Comparison of ENCODE assay signal across 23 mouse cellular contexts in genomic region chr19:34898941-34899340, GRCm38 (mm10). TPM values are rescaled to one million over a fixed set of nuclear protein-coding genes. Genes with fewer than 3 reads are reported as not detected.
DNase-seq lines count a peak whose midpoint lies in the region; ATAC-seq and TF ChIP-seq lines count a peak whose summit lies in the region.
"Had no signal": no experiment of that assay in that cellular context is flagged by ENCODE, and none has a peak within 500 bp of the region (broad histone marks: within the 10 kb centered on the region; RNA-seq: fewer than 3 reads in every experiment).

No protein-coding gene starts in this region.

- no peaks in the 10 kb centered on the region for H3K79me2 ChIP-seq in heart, adult 2 months (replicated peaks; ENCODE audit: control insufficient read depth, insufficient read depth, low read length)

- 55% methylated on average over 4 of the region's 4 CpGs for WGBS in heart, adult 2 months
- 49% methylated on average over 4 of the region's 4 CpGs for WGBS in lung, postnatal 0 days
- WGBS in forebrain, postnatal 0 days = 88% methylated on average over 4 of the region's 4 CpGs

- no peak overlapping the region for H3K27ac ChIP-seq in heart, adult 2 months
- H3K27ac ChIP-seq in lung, postnatal 0 days (ENCODE audit: low read length) = 0 out of 2 replicates have a peak overlapping the region, but pooled peaks have one; percentile 43
- H3K27ac ChIP-seq in testis, adult 2 months (ENCODE audit: control insufficient read depth, insufficient read depth, low read depth, low read length) = peak overlapping the region; percentile 12; the same call in 1 of the 2 replicates
- H3K27ac ChIP-seq in forebrain, postnatal 0 days (ENCODE audit: low read depth, low read length) = no peak overlapping the region
- H3K27ac ChIP-seq: embryonic facial prominence, embryonic 15.5 days; forebrain, embryonic 10.5 days; gastrocnemius, adult 2 months; heart, embryonic 13.5 days; limb, embryonic 12.5 days; liver, embryonic 14.5 days; midbrain, embryonic 12.5 days; neural tube, embryonic 13.5 days had no signal

- intact Hi-C loops in heart, adult 2 months (cut with DNase I) = no loop called here

- no peaks in the 10 kb centered on the region for H3K36me3 ChIP-seq in heart, adult 2 months (ENCODE audit: control insufficient read depth, insufficient read depth, low read length)
- H3K36me3 ChIP-seq in lung, postnatal 0 days (ENCODE audit: insufficient read depth, low read length) = no peaks in the 10 kb centered on the region
- no peaks in the 10 kb centered on the region for H3K36me3 ChIP-seq in testis, adult 2 months (ENCODE audit: control insufficient read depth, insufficient read depth, low read length)
- no peaks in the 10 kb centered on the region for H3K36me3 ChIP-seq in forebrain, postnatal 0 days (ENCODE audit: insufficient read depth)
- H3K36me3 ChIP-seq: embryonic facial prominence, embryonic 15.5 days; forebrain, embryonic 10.5 days; G1E; heart, embryonic 13.5 days; limb, embryonic 12.5 days; midbrain, embryonic 12.5 days; neural tube, embryonic 13.5 days had no signal

- 0 out of 2 replicates have a peak, but pooled peaks have one; percentile 24 for TF ChIP-seq EP300 in heart, adult 2 months (IDR thresholded peaks at IDR 0.05; ENCODE audit: insufficient read depth, low read depth, low read length)
- peak; percentile 94; the same call in 1 of the 2 replicates for TF ChIP-seq EP300 in lung, postnatal 0 days (IDR thresholded peaks at IDR 0.05)

- H3K9ac ChIP-seq in heart, adult 2 months (ENCODE audit: low read depth, low read length) = no peak overlapping the region
- H3K9ac ChIP-seq in lung, postnatal 0 days (replicated peaks; ENCODE audit: low read depth) = no peak overlapping the region
- H3K9ac ChIP-seq in forebrain, postnatal 0 days = no peak overlapping the region
- H3K9ac ChIP-seq: embryonic facial prominence, embryonic 15.5 days; heart, embryonic 13.5 days; limb, embryonic 12.5 days; liver, embryonic 14.5 days; midbrain, embryonic 12.5 days; neural tube, embryonic 13.5 days had no signal

- H3K9me3 ChIP-seq in lung, postnatal 0 days (ENCODE audit: low read length) = no peaks in the 10 kb centered on the region
- H3K9me3 ChIP-seq in forebrain, postnatal 0 days (ENCODE audit: low read length) = no peaks in the 10 kb centered on the region
- H3K9me3 ChIP-seq: embryonic facial prominence, embryonic 15.5 days; forebrain, embryonic 10.5 days; limb, embryonic 12.5 days; midbrain, embryonic 12.5 days; neural tube, embryonic 13.5 days had no signal

- H3K4me1 ChIP-seq in heart, adult 2 months (ENCODE audit: control insufficient read depth, insufficient read depth, low read length) = no peaks in the 10 kb centered on the region
- H3K4me1 ChIP-seq in lung, postnatal 0 days (ENCODE audit: insufficient read depth, low read depth, low read length) = no peaks in the 10 kb centered on the region
- peaks cover 2% of the 10 kb centered on the region for H3K4me1 ChIP-seq in testis, adult 2 months (ENCODE audit: control insufficient read depth, insufficient read depth, low read length)
- H3K4me1 ChIP-seq in forebrain, postnatal 0 days (ENCODE audit: insufficient read depth) = no peaks in the 10 kb centered on the region
- H3K4me1 ChIP-seq: embryonic facial prominence, embryonic 15.5 days; forebrain, embryonic 10.5 days; heart, embryonic 13.5 days; limb, embryonic 12.5 days; midbrain, embryonic 12.5 days; neural tube, embryonic 13.5 days had no signal

- H3K4me3 ChIP-seq in heart, adult 2 months = no peak overlapping the region
- H3K4me3 ChIP-seq in lung, postnatal 0 days (ENCODE audit: low read depth, low read length) = no peak overlapping the region
- H3K4me3 ChIP-seq in testis, adult 2 months (ENCODE audit: control insufficient read depth, low read depth, low read length) = no peak overlapping the region
- no peak overlapping the region for H3K4me3 ChIP-seq in forebrain, postnatal 0 days (ENCODE audit: low read depth, low read length)
- H3K4me3 ChIP-seq: embryonic facial prominence, embryonic 15.5 days; forebrain, embryonic 10.5 days; gastrocnemius, adult 2 months; heart, embryonic 13.5 days; limb, embryonic 12.5 days; midbrain, embryonic 12.5 days; neural tube, embryonic 13.5 days had no signal

- peak; percentile 88 for ATAC-seq in lung, postnatal 0 days
- ATAC-seq in forebrain, postnatal 0 days = no peak
- ATAC-seq: activated CD4-positive, CD25-positive, alpha-beta regulatory T cell, adult 4 months; hindbrain, embryonic 16.5 days; intestine, embryonic 16.5 days had no signal

- DNase-seq in heart, adult 2 months = no peak
- no peak for DNase-seq in heart, adult 18-20 months
- peak; percentile 77 for DNase-seq in adrenal gland, postnatal 10 days
- peak; percentile 66 for DNase-seq in lung, postnatal 0 days (ENCODE audit: low spot score)
- DNase-seq in kidney, adult 9 months = no peak
- no peak for DNase-seq in spleen, adult 18-20 months
- no peak for DNase-seq in forebrain, postnatal 0 days
- DNase-seq: cerebellum, adult 11-12 months; cerebellum, postnatal 36 days; gastrocnemius, adult 2 months; right cerebral cortex, postnatal 25 days had no signal

- no peak for TF ChIP-seq POLR2A in heart, adult 2 months (IDR thresholded peaks at IDR 0.05; ENCODE audit: insufficient read depth, low read depth, low read length)
- no peak for TF ChIP-seq POLR2A in testis, adult 2 months (IDR thresholded peaks at IDR 0.05; ENCODE audit: control insufficient read depth, low read depth, low read length)

- H3K4me2 ChIP-seq in lung, postnatal 0 days (replicated peaks; ENCODE audit: low read depth, low read length) = no peak overlapping the region
- H3K4me2 ChIP-seq in forebrain, postnatal 0 days (ENCODE audit: low read depth) = no peak overlapping the region
- H3K4me2 ChIP-seq: embryonic facial prominence, embryonic 15.5 days; heart, embryonic 13.5 days; limb, embryonic 12.5 days; midbrain, embryonic 12.5 days; neural tube, embryonic 13.5 days had no signal

- no peak for TF ChIP-seq CTCF in heart, adult 2 months (IDR thresholded peaks at IDR 0.05)
- TF ChIP-seq CTCF in lung, postnatal 0 days (IDR thresholded peaks at IDR 0.05) = no peak
- no peak for TF ChIP-seq CTCF in testis, adult 2 months (IDR thresholded peaks at IDR 0.05; ENCODE audit: control insufficient read depth, insufficient read depth, insufficient replicate concordance, low read depth, low read length)
- no peak for TF ChIP-seq CTCF in forebrain, postnatal 0 days (IDR thresholded peaks at IDR 0.05; ENCODE audit: low read depth)

- no peaks in the 10 kb centered on the region for H3K27me3 ChIP-seq in heart, adult 2 months (ENCODE audit: control insufficient read depth, insufficient read depth, low read length)
- no peaks in the 10 kb centered on the region for H3K27me3 ChIP-seq in lung, postnatal 0 days (replicated peaks; ENCODE audit: insufficient read depth, low read length)
- H3K27me3 ChIP-seq in testis, adult 2 months (ENCODE audit: control insufficient read depth, insufficient read depth, low read length) = no peaks in the 10 kb centered on the region
- no peaks in the 10 kb centered on the region for H3K27me3 ChIP-seq in forebrain, postnatal 0 days (ENCODE audit: insufficient read depth, low read length)
- H3K27me3 ChIP-seq: embryonic facial prominence, embryonic 15.5 days; heart, embryonic 13.5 days; limb, embryonic 12.5 days; midbrain, embryonic 12.5 days; neural tube, embryonic 13.5 days had no signal

RNA-seq across cellular contexts. Expression of gene Pank1, which starts 19.7 kb away (rescaled TPM):
- total RNA-seq in heart, adult 2 months (2021) = 10 to 100 TPM; 38.1 to 48.3 TPM
- polyA plus RNA-seq in heart, adult 2 months (2012; rRNA removed) = 6.5 and 10.0 TPM in 2 replicates
- 10 to 100 TPM; 41.2 to 47.1 TPM for total RNA-seq in heart, adult 18-20 months (2021)
- 100 to 1,000 TPM in 1 of 2 experiments, 10 to 100 TPM in 1; 95.0 to 135 TPM for total RNA-seq in adrenal gland, postnatal 10 days (2021)
- 5.6 and 8.1 TPM in 2 replicates for polyA plus RNA-seq in lung, postnatal 0 days (2015; fragmentation: Nextera tagmentation; extraction: Ambion mirVana)
- polyA plus RNA-seq in testis, adult 2 months (2012; rRNA removed) = 3.1 and 6.4 TPM in 2 replicates
- 11.8 and 14.6 TPM in 2 replicates for total RNA-seq in forebrain, postnatal 0 days (2014; rRNA removed)
- 3.6 and 5.5 TPM in 2 replicates for polyA plus RNA-seq in forebrain, postnatal 0 days (2015; fragmentation: Nextera tagmentation; extraction: Ambion mirVana)

RNA-seq across cellular contexts. Expression of gene Kif20b, which starts 23.2 kb away (rescaled TPM):
- total RNA-seq in heart, adult 2 months (2021) = under 1 TPM; 0.63 to 0.91 TPM
- 0.06 and 0.76 TPM in 2 replicates for polyA plus RNA-seq in heart, adult 2 months (2012; rRNA removed)
- 1 to 10 TPM in 1 of 2 experiments, under 1 TPM in 1; 0.82 to 1.5 TPM for total RNA-seq in heart, adult 18-20 months (2021)
- 10 to 100 TPM; 10.7 to 13.8 TPM for total RNA-seq in adrenal gland, postnatal 10 days (2021)
- polyA plus RNA-seq in lung, postnatal 0 days (2015; fragmentation: Nextera tagmentation; extraction: Ambion mirVana) = 4.2 and 7.8 TPM in 2 replicates
- 4.0 and 4.1 TPM in 2 replicates for polyA plus RNA-seq in testis, adult 2 months (2012; rRNA removed)
- 2.2 and 4.5 TPM in 2 replicates for total RNA-seq in forebrain, postnatal 0 days (2014; rRNA removed)
- 3.9 and 4.7 TPM in 2 replicates for polyA plus RNA-seq in forebrain, postnatal 0 days (2015; fragmentation: Nextera tagmentation; extraction: Ambion mirVana)

Comparison
In these comparisons a context has a peak if more than half of its experiments do, and no peak if none do; other contexts are left out.
1. DNase-seq: peak in adrenal gland, postnatal 10 days (single experiment) and lung, postnatal 0 days (single experiment); none in heart, adult 2 months (0 of 2), heart, adult 18-20 months (0 of 2), kidney, adult 9 months (single experiment), spleen, adult 18-20 months (0 of 2) and forebrain, postnatal 0 days (single experiment).
2. H3K27ac ChIP-seq: peak in lung, postnatal 0 days (single experiment) and testis, adult 2 months (single experiment); none in heart, adult 2 months (single experiment) and forebrain, postnatal 0 days (single experiment).